Mouse (Mus musculus) neural tube, embryonic 13.5 days (tissue): ENCODE data around the gene Gm49333. TPM values are rescaled to one million over a fixed set of nuclear protein-coding genes. Genes with fewer than 3 reads are reported as not detected.
A peak's percentile ranks its signal among the peaks of the same experiment; 100 is the strongest.

ENCODE experiments used
- ATAC-seq: fragments of 200-750 bp; cut with Nextera tagmentation; 2 replicates; pipeline ENCODE4 v1.8.0; 2017; ENCODE audit warnings: low read depth, mild to moderate bottlenecking, moderate TSS enrichment, moderate library complexity
- H3K27ac ChIP-seq: fragments of 300-500 bp; sonication (generic); replicated peaks from 2 replicates; pipeline ENCODE4 v1.5.1; 2015; ENCODE audit warnings: moderate library complexity, mild to moderate bottlenecking, inconsistent platforms
- H3K27me3 ChIP-seq: fragments of 300-500 bp; sonication (generic); 2 replicates; pipeline ENCODE4 v1.6.1; 2015; ENCODE audit warnings: mild to moderate bottlenecking, inconsistent platforms
- H3K36me3 ChIP-seq: fragments of 300-500 bp; sonication (generic); 2 replicates; pipeline ENCODE4 v1.6.1; 2015; ENCODE audit warnings: mild to moderate bottlenecking, inconsistent platforms
- H3K4me1 ChIP-seq: fragments of 300-500 bp; sonication (generic); replicated peaks from 2 replicates; pipeline ENCODE4 v1.6.1; 2015; ENCODE audit warnings: inconsistent platforms
- H3K4me2 ChIP-seq: fragments of 300-500 bp; sonication (generic); 2 replicates; pipeline ENCODE4 v1.6.1; 2015; ENCODE audit warnings: inconsistent platforms, mild to moderate bottlenecking, moderate library complexity
- H3K4me3 ChIP-seq: fragments of 300-500 bp; sonication (generic); 2 replicates; pipeline ENCODE4 v1.5.1; 2015; ENCODE audit warnings: mild to moderate bottlenecking, inconsistent platforms
- H3K9ac ChIP-seq: fragments of 300-500 bp; sonication (generic); 2 replicates; pipeline ENCODE4 v1.6.1; 2015; ENCODE audit warnings: moderate library complexity, mild to moderate bottlenecking, inconsistent platforms
- H3K9me3 ChIP-seq: fragments of 300-500 bp; sonication (generic); 2 replicates; pipeline ENCODE4 v1.6.1; 2016; ENCODE audit warnings: inconsistent platforms
- WGBS: fragments of 180-500 bp; shearing (Covaris S2); methylation state at CpG from one replicate; pipeline ENCODE4 v1.1.7; 2015; 5-methylcytosine and 5-hydroxymethylcytosine counted together
- polyA plus RNA-seq: library from polyadenylated mRNA; unstranded; fragments of >200 nt; fragmentation: Nextera tagmentation; extraction: Ambion mirVana; gene quantifications from 2 replicates; pipeline ENCODE4 v1.2.1, GENCODE M21; 2015

Gene Gm49333
- polyA plus RNA-seq, 1 experiment from 2014 or later = 1.4 TPM

- Histone ChIP-seq H3K4me1 (peaks cover 26% of the 10 kb centered on the region), H3K4me2 (no peak overlapping the region), H3K27ac (0 out of 2 replicates have a peak overlapping the region, but pooled peaks have one; percentile 42), H3K9me3 (no peaks in the 10 kb centered on the region), H3K9ac (no peak overlapping the region), H3K27me3 (no peaks in the 10 kb centered on the region), H3K4me3 (no peak overlapping the region), H3K36me3 (peaks cover 48% of the 10 kb centered on the region)
- 52% methylated on average over 9 of the region's 9 CpGs for WGBS
- ATAC-seq = peak; percentile 28; the same call in 1 of the 2 replicates
Measured at GRCm38 (mm10) chr16:20604705-20605104, 6.7 kb upstream of the Gm49333 start.

GRCm38 (mm10) chr16:20610501-20611356 lies 681 bp upstream of the Gm49333 start:
- H3K4me2 ChIP-seq = peak overlapping the region; percentile 84

GRCm38 (mm10) chr16:20619541-20620398 lies 8.4 kb downstream of the Gm49333 start:
- 2% methylated on average over 61 of the region's 83 CpGs for WGBS

More at GRCm38 (mm10) chr16:20610501-20611356, 681 bp upstream of the Gm49333 start:
- WGBS = under 1% methylated on average over 28 of the region's 28 CpGs
- peak overlapping the region; percentile 84 for H3K4me3 ChIP-seq
- no peaks in the 10 kb centered on the region for H3K9me3 ChIP-seq
- no peaks in the 10 kb centered on the region for H3K27me3 ChIP-seq
- H3K9ac ChIP-seq = peak overlapping the region; percentile 92
- peaks cover 31% of the 10 kb centered on the region for H3K36me3 ChIP-seq
- ATAC-seq = peak; percentile 70
- peak overlapping the region; percentile 90 for H3K27ac ChIP-seq
- peaks cover 29% of the 10 kb centered on the region for H3K4me1 ChIP-seq

DNA sequence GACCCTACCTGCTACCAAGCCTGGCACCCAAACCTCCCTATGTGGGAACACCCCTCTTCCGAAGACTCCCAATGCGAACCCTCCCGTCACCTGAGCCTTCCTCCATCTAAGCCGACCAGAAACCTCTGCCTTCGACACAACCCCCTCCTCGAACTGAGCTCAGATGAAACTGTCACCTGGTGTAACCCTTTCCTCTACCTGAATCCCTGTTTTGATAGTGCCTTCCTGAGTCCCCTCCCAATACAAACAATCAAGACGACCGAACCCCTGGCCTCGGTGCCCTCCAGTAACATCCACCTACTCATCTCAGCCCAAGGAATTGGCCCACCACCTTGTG lies 9.0 kb downstream of the Gm49333 start:
- peak; percentile 20 for ATAC-seq

More at GRCm38 (mm10) chr16:20619541-20620398, 8.4 kb downstream of the Gm49333 start:
- Histone ChIP-seq H3K9me3 (no peaks in the 10 kb centered on the region), H3K4me2 (peak overlapping the region; percentile 95), H3K27me3 (no peaks in the 10 kb centered on the region), H3K27ac (peak overlapping the region; percentile 97), H3K4me1 (peaks cover 41% of the 10 kb centered on the region), H3K36me3 (peaks cover 19% of the 10 kb centered on the region), H3K4me3 (peak overlapping the region; percentile 85), H3K9ac (peak overlapping the region; percentile 91)
- ATAC-seq = peak; percentile 32

DNA sequence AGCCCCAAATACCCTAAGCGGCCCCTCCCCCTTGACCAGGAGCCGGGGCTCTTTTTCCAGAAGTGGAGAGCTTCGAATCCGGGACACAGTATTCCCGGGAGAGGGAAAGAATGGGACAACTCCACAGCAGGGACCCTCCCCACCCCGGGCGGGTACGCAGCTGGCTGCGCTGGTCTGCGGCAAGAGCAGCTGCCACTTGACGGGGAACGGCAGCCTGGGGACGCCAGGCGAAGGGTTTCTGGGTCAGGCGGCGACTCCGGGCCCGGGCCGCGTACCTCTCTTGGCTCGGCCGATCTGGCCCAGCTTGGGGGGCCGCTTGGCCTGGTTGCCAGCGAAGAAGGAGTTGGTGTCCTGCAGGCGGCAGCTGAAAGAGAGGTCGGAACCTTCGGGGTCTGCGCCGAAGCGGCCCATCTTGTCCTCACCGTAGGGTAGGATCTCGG lies 9.4 kb downstream of the Gm49333 start:
- ATAC-seq = peak; percentile 4
- Histone ChIP-seq H3K9me3 (no peaks in the 10 kb centered on the region), H3K27me3 (no peaks in the 10 kb centered on the region), H3K4me1 (peaks cover 41% of the 10 kb centered on the region), H3K9ac (peak overlapping the region; percentile 91), H3K4me2 (peak overlapping the region; percentile 95), H3K4me3 (peak overlapping the region; percentile 85), H3K27ac (peak overlapping the region; percentile 97), H3K36me3 (peaks cover 14% of the 10 kb centered on the region)
- 0% methylated on average over 32 of the region's 32 CpGs for WGBS

More for the DNA sequence above, 9.0 kb downstream of the Gm49333 start:
- peak overlapping the region; percentile 97 for H3K27ac ChIP-seq
- H3K4me2 ChIP-seq = peak overlapping the region; percentile 95
- peaks cover 18% of the 10 kb centered on the region for H3K36me3 ChIP-seq
- peak overlapping the region; percentile 91 for H3K9ac ChIP-seq
- peak overlapping the region; percentile 85 for H3K4me3 ChIP-seq
- H3K27me3 ChIP-seq = no peaks in the 10 kb centered on the region
- WGBS = 0% methylated on average over 9 of the region's 9 CpGs
- no peaks in the 10 kb centered on the region for H3K9me3 ChIP-seq
- peaks cover 41% of the 10 kb centered on the region for H3K4me1 ChIP-seq

DNA sequence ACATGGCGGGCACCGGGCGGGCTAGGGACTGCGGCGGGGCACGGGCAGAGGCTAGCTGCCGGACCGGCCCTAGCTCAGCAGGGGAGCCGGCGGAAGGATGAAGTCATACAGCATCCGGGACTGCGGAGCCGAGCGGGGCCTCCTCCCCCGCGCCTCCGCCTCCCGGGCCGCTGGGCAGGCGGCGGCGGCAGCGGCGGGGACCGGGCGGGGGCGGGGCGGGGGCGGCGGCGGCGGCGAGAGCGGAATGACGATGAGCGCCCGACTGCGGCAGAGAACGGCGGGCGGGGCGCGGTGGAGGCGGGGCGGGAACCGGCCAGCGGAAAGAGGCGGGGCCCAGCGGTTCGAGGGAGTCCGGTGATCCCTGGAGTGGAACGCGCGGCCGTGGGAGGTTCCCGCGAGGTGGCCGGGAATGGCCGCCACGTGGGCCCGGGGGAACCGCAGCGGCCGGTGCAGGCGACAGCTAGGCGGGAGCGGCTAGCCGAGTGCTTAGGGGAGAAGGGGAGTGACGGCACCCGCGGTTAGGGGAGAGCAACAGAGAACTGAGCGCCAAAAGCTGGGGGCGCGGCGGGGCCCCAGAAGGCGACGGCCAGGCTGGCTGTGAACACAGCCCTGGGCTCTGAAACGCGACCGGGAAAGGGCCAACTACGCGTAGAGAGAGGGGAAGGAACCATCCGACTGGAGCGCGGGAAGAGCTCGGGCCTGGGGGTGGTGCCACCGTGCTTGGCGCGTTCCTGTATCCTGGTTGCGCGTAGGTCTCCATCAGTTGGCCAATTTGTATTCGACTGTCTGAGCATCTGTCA lies 10.0 kb downstream of the Gm49333 start, which contains the start of gene Camk2n2:
Gene Camk2n2, minus strand, starts transcription at position 97 of the 800 bp plus-strand sequence.
- under 1% methylated on average over 74 of the region's 92 CpGs for WGBS
- Histone ChIP-seq H3K4me3 (peak within 1 kb of the TSS; percentile 85), H3K27ac (peak within 1 kb of the TSS; percentile 97), H3K9me3 (no peaks in the 10 kb centered on the region), H3K4me1 (peaks cover 41% of the 10 kb centered on the region), H3K4me2 (peak within 1 kb of the TSS; percentile 95), H3K9ac (peak within 1 kb of the TSS; percentile 91), H3K36me3 (peaks cover 11% of the 10 kb centered on the region), H3K27me3 (no peaks in the 10 kb centered on the region)
- ATAC-seq = peak; percentile 55

GRCm38 (mm10) chr16:20621991-20622685 lies 10.7 kb downstream of the Gm49333 start:
- H3K4me2 ChIP-seq = peak overlapping the region; percentile 95
- no peaks in the 10 kb centered on the region for H3K27me3 ChIP-seq
- peak overlapping the region; percentile 91 for H3K9ac ChIP-seq
- peaks cover 11% of the 10 kb centered on the region for H3K36me3 ChIP-seq
- no peaks in the 10 kb centered on the region for H3K9me3 ChIP-seq
- H3K27ac ChIP-seq = peak overlapping the region; percentile 97
- WGBS = 0% methylated on average over 37 of the region's 37 CpGs
- H3K4me3 ChIP-seq = peak overlapping the region; percentile 85
- peak; percentile 60 for ATAC-seq
- H3K4me1 ChIP-seq = peaks cover 41% of the 10 kb centered on the region

DNA sequence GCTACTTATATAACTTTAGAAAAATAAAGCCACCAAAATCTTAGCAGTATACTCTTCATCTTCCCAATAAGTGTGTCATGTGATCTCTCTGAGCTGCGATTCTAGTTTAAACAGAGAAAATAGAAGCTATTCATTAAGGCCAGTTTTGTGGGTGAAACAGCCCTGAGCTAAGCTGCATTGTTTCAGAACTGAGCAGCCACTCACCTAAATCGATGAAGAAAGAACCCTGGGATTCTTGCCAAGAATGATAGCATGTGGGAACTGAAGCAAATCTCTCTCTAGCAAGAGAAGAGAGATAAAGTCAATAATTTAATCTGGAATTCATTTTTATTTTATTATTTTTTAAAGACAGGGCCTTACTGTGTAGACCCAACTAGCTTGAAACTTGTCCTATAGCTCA lies 11.8 kb downstream of the Gm49333 start:
- peak overlapping the region; percentile 85; the same call in 1 of the 2 replicates for H3K4me3 ChIP-seq
- H3K36me3 ChIP-seq = 0 out of 2 replicates have a peak, but pooled peaks cover under 1% of the 10 kb centered on the region
- H3K9ac ChIP-seq = no peak overlapping the region
- H3K27me3 ChIP-seq = no peaks in the 10 kb centered on the region
- H3K9me3 ChIP-seq = no peaks in the 10 kb centered on the region
- peak overlapping the region; percentile 95; the same call in 1 of the 2 replicates for H3K4me2 ChIP-seq
- H3K4me1 ChIP-seq = peaks cover 41% of the 10 kb centered on the region
- WGBS = 44% methylated on average over 2 of the region's 2 CpGs
- H3K27ac ChIP-seq = no peak overlapping the region; the same call in 1 of the 2 replicates
- no peak for ATAC-seq

GRCm38 (mm10) chr16:20628871-20629391 lies 17.5 kb downstream of the Gm49333 start:
- no peaks in the 10 kb centered on the region for H3K9me3 ChIP-seq
- H3K4me3 ChIP-seq = peak overlapping the region; percentile 64
- ATAC-seq = 0 out of 2 replicates have a peak, but pooled peaks have one; percentile 45
- peaks cover 21% of the 10 kb centered on the region for H3K4me1 ChIP-seq
- H3K9ac ChIP-seq = no peak overlapping the region
- H3K36me3 ChIP-seq = no peaks in the 10 kb centered on the region
- peaks cover 6% of the 10 kb centered on the region; the same call in 1 of the 2 replicates for H3K27me3 ChIP-seq
- H3K4me2 ChIP-seq = peak overlapping the region; percentile 92
- WGBS = 40% methylated on average over 11 of the region's 11 CpGs
- no peak overlapping the region for H3K27ac ChIP-seq

DNA sequence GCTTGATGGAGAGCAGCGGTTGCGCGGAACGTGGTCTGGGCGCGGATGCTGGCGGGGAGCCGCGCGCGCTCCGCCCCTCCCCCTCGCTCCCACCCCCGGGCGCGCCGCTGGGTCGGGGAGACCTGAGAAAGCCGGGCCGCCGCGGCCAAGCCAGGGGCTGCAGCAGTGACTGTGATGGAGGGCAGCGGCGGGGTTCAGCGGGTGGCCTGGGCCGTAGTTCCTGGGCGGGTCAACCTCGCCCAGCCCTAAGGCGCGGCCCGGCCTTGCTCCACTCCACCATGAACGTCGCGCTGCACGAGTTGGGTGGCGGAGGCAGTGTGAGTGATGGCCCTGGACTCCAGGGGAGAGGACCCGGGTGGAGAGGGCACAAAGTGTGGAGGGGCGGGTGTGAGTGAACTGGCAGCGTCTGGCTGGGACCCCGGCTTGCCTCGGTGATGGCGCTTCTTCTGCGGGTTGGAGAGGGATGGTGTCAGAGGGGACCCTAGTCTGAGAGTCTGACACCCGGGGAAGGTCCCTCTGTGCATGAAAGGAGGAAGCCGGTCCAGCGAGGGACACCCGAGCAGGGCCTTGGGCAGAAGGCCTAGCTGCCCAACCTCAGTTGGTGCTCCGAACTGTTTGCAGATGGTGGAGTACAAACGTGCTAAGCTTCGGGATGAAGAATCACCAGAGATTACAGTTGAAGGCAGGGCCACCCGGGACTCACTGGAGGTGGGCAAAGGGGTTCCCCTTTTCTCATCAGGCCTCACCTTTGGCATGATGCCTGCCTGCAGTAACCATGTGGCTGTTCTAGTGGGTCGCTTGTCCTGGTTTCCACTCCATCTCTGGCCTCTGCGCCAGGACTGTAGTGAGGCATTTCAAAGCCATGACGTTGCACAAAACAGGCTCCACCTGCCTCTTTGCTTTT lies 18.6 kb downstream of the Gm49333 start, which contains the start of gene Ece2:
Gene Ece2, plus strand, starts transcription at position 98 of the 904 bp plus-strand sequence.
- Histone ChIP-seq H3K9ac (peak within 1 kb of the TSS; percentile 87), H3K9me3 (no peaks in the 10 kb centered on the region), H3K4me3 (peak within 1 kb of the TSS; percentile 64), H3K27ac (peak within 1 kb of the TSS; percentile 72), H3K4me1 (peaks cover 21% of the 10 kb centered on the region), H3K36me3 (no peaks in the 10 kb centered on the region), H3K4me2 (peak within 1 kb of the TSS; percentile 92), H3K27me3 (peaks cover 6% of the 10 kb centered on the region; the same call in 1 of the 2 replicates)
- peak; percentile 73 for ATAC-seq
- WGBS = 8% methylated on average over 47 of the region's 54 CpGs
